Mouse (Mus musculus): ENCODE data around the gene Myh1.

The Myh1 gene

GRCm38 (mm10) chr11:67199752-67200151 lies at the start of gene Myh1:
Gene Myh1 (plus strand): TSS chr11:67200052.
- DNase-seq (ENCODE audit: low spot score in 2 of 2), result no peak

DNA sequence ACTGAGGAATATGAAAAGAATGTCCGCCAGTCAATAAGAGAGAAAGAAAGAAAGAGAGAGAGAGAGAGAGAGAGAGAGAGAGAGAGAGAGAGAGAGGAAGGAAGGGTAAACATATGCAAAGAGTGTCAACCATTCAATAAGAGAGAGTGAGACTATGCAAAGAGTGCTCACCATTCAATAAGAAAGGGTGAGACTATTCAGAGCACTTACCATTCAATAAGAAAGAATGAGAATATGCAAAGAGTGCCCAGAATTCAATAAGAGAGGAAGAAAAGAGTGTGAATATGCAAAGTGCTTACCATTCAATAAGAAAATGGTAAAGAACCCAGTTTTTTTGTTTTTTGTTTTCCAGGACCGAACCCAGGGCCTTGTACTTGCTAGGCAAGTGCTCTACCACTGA lies 49.6 kb upstream of the Myh1 start:
- no peak for DNase-seq (ENCODE audit: low spot score in 2 of 2)

- no peak for DNase-seq (ENCODE audit: low spot score in 2 of 2)
Observed at GRCm38 (mm10) chr11:67151159-67151558, 48.7 kb upstream of the Myh1 start.

DNA sequence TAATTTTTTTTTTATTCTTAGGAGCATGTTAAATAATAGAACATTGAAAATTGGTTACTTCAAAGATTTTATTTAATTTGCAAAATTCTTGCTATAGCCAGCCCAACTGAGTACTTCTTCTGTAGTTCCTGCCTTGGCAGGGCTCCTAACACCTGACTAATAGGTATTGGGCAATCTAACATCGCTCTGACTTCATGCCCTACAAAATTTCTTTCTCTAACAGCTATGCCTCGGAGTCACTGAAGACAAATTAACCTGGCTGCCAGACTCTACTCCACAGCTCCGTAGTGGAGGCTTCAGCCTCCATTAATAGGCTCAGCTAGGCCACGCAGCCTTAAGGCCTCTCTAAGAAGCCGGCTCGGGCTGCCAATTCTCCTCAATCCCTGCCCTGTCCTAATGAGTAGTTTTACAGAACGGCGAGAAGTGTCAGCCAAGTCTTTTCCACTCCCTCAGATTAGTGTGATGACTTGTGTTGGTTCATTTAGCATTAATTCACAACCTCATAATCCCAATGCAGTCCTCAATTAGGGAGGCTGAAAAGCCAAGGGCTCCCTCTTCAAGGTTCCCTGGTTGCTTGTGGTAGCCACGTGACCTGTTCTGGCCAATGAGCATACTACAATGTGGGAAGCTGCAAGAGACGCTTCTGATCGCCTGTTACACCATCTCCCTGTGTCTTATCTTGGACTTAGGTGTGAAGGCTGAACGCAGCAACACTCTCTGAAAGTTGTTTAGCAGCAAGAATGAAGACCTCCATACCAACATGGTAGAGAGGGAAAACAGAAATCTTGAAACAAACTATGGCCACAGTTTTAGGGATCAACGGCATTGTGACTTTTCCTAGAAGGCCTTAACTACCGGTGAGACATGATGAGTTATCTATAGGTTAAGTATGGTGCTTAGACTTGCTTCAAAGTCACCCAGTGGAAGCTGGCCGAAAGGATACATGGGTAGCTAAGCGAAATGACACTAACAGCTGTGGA lies 47.9 kb upstream of the Myh1 start:
- DNase-seq (ENCODE audit: low spot score in 2 of 2), result no peak

- peak in 1 of 2 experiments; percentile 31 for DNase-seq (ENCODE audit: low spot score in 2 of 2)
Observed at GRCm38 (mm10) chr11:67153123-67153522, 46.7 kb upstream of the Myh1 start.

- DNase-seq (ENCODE audit: low spot score in 2 of 2), result no peak
Observed at GRCm38 (mm10) chr11:67153843-67154242, 46.0 kb upstream of the Myh1 start.

DNA sequence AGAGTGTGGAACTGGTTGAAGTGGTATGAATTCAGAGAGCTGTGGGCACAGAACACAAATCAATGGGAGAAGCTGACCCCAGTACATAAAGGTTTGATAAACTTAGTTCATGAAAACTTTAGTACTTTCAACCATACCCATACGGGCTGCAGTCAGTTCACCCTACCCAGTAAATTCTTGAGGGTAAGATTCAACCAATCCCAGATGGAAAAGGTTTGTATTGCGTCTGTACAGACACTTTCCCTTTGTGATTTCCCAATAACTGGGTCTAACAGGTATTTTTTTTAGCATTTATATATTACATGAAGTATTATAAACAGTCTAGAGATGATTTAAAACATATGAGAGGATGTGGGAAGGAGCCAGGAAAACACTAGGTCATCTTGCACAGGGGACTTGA lies 44.2 kb upstream of the Myh1 start:
- DNase-seq (ENCODE audit: low spot score in 2 of 2), result no peak

DNA sequence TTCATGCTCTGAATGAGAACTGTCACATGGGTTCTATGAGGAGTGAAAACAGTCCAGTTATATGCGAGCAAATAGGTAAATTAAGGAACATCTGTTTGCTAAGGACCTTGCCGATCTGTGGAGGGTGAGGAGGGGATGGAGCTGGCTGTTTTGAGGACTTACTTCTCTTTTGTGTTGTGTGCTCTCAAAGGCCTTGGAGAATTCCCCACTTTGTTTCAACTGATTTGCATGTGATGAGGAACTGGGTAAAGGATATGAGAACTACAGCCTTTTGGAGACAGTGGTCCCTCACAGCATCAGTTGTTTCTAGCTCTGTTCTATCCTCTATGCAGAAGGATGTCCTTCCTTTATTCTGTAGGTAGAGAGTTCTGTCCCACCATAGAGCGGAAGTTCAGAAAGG lies 39.7 kb upstream of the Myh1 start:
- no peak for DNase-seq (ENCODE audit: low spot score in 2 of 2)

GRCm38 (mm10) chr11:67163701-67164100 lies 36.2 kb upstream of the Myh1 start:
- DNase-seq (ENCODE audit: low spot score in 2 of 2), result no peak

DNA sequence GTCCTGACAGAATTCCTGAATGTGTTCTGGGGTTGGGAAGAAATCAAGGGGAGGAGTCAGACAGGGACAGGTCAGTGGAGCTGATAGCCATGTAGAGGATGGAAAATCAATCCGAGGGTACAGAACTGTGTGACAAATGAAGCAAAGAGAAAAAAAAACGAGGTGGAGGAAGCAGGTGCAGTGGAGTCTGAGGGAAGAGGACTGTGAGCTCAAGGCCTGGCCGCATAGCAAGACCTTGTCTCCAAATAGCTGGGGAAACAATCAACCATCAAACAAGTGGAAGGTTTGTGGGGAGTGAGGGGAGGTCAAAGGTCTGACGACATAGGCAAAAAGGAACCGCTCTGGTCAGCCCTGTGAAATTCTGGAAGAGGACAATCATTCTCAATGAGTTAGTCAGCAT lies 35.0 kb upstream of the Myh1 start:
- DNase-seq (ENCODE audit: low spot score in 2 of 2), result no peak

GRCm38 (mm10) chr11:67169301-67169700 lies 30.6 kb upstream of the Myh1 start:
- DNase-seq (ENCODE audit: low spot score in 2 of 2), result no peak

GRCm38 (mm10) chr11:67170727-67171126 lies 29.1 kb upstream of the Myh1 start, which contains the start of gene Myh2:
Gene Myh2 (plus strand): TSS chr11:67171027.
- no peak for DNase-seq (ENCODE audit: low spot score in 2 of 2)

- no peak for DNase-seq (ENCODE audit: low spot score in 2 of 2)
Observed at GRCm38 (mm10) chr11:67172439-67172838, 27.4 kb upstream of the Myh1 start.

GRCm38 (mm10) chr11:67176376-67176775 lies 23.5 kb upstream of the Myh1 start:
- DNase-seq (ENCODE audit: low spot score in 2 of 2), result no peak

DNA sequence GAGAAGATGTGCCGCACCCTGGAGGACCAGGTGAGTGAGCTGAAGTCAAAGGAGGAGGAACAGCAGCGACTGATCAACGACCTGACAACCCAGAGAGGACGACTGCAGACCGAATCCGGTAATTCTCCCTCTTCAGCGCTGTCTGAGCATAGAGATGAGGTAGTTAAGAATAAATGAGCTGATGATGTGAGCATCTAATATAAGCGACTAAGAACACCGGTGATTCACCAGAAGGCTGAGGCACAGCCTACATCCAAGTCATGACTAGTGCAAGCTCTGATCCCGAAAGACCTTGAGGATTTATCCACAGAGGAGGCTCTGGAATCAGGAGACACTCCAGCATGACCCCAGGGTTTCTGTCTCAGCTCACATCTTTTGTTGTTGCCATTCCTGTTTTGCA lies 9.5 kb upstream of the Myh1 start:
- DNase-seq (ENCODE audit: low spot score in 2 of 2), result no peak

- DNase-seq (ENCODE audit: low spot score in 2 of 2), result no peak
Observed at GRCm38 (mm10) chr11:67190814-67191213, 9.0 kb upstream of the Myh1 start.

DNA sequence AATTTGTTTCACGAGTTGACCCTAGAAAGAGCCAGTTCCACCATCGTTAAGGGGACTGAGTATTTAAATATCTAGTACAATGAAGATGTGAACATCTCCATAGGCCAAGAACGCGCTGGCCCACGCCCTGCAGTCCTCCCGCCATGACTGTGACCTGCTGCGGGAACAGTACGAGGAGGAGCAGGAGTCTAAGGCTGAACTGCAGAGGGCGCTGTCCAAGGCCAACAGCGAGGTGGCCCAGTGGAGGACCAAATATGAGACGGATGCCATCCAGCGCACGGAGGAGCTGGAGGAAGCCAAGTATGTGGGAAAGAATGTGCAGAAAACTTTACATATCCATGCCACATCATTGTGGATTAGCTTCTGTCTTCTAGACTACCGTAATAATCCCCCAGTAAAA lies 8.4 kb upstream of the Myh1 start:
- DNase-seq (ENCODE audit: low spot score in 2 of 2), result no peak

GRCm38 (mm10) chr11:67199321-67199720 lies 531 bp upstream of the Myh1 start:
- no peak for DNase-seq (ENCODE audit: low spot score in 2 of 2)

DNA sequence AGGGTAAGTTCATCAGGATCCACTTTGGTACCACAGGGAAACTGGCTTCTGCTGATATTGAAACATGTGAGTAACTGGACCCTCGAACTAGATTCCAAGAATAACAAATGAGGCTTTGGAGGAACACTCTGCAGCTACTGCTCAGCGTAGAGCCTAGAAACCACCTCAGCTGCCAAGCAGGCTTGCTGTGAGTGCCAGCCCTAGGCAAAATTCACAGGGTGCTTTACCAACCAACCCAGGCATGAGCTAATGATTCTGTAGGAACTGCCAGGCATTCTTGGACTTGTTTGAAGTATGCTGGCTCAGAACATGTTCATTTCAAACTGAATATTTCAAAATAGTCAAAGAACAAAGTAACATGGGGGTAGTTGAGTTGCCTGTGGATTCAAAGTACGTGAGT lies 4.9 kb downstream of the Myh1 start:
- peak in 1 of 2 experiments; percentile 4 for DNase-seq (ENCODE audit: low spot score in 2 of 2)

DNA sequence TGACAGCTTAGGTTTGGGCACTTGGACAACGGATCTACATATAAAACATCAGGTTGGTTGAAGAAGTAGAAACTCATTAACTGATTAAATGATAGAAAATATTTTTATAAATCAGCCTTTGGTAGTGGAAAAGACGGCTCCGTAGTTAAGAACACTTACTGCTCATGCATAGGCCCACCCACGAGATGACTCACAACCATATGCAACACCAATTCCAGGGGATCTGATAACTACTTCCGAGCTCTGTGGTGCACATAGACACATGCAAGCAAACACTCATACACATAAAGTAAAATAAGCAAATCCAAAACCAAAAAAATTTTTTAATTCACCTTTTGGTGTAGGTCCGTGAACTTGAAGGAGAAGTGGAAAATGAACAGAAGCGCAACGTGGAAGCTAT lies 22.0 kb downstream of the Myh1 start:
- DNase-seq (ENCODE audit: low spot score in 2 of 2), result no peak

DNA sequence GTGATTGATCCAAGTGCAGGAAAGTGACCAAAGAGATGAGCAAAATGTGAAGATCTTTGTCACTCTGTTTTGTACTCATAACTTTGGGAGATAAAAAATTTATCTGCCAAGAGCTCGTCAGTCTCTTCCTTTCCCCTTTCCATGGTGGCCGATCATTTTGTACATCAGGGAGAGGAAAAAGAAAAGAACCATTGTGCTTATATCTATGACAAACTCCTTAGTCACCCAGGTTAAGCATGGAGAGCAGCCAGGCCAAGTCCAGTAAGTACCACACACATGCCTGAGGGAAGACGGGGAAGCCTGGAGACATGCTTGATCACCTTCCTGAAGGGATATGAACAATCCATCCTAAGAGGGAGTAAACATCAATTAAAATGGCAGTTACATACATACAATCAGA lies 24.6 kb downstream of the Myh1 start:
- no peak for DNase-seq (ENCODE audit: low spot score in 2 of 2)

DNA sequence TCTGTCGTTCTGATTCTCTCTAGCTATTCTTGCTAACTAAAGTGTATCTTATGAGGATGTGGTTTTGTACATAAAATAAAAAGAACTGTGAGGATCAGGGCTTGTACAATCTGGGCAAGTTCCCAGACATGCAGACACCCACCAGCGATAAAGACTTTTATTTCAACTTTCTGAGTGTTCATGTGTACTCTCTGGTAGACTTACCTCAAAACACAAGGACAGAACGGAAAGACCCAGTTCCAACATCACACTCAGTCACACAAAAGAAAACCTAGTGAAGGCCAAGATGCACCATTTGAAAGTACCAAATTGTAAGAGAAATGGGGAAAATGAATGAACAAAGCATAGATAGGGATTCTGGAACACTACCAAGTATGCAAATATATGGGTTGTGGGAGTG lies 28.9 kb downstream of the Myh1 start:
- no peak for DNase-seq (ENCODE audit: low spot score in 2 of 2)

- no peak for DNase-seq (ENCODE audit: low spot score in 2 of 2)
Observed at GRCm38 (mm10) chr11:67229166-67229565, 29.3 kb downstream of the Myh1 start.

GRCm38 (mm10) chr11:67229946-67230345 lies 30.1 kb downstream of the Myh1 start:
- DNase-seq (ENCODE audit: low spot score in 2 of 2), result no peak
